Mouse (Mus musculus): ENCODE measurements around the gene Tmem184b. TPM values are rescaled to one million over a fixed set of nuclear protein-coding genes. Genes with fewer than 3 reads are reported as not detected.

Tmem184b gene
- total and polyA plus RNA-seq, 2 experiments from 2014 or later, result 30.3 to 41.9 TPM

DNA sequence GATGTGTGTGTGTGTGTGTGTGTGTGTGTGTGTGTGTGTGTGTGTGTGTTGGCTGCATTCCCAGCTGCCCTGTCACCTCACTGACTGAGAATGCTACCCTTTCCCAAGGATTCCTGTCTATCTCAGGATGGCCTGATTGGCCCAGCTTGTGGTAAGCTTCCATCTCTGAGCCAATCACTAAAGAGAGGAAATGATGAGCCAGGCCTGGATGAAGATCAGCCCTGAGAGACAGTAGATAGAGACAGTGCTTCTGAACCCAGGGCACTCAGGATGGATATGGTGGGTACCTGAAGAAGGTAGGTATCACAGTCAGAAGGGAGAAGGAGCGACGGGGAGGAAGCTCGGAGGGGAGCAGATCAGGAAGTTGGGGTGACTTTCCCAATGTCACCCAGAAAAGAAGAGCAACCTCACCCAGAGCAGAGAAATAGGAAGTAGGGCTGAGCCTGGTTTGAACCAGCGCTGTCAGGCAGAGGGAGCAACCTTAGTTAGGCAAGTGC, 5.8 kb upstream of the Tmem184b start:
- DNase-seq (no peak), ATAC-seq (no peak)
- H3K4me1 ChIP-seq (ENCODE audit: insufficient read depth), result no peaks in the 10 kb centered on the region
- 87% methylated on average over 4 of the region's 4 CpGs for WGBS
- H3K9me3 ChIP-seq (ENCODE audit: low read length), result no peaks in the 10 kb centered on the region
- no peak overlapping the region for H3K4me3 ChIP-seq (ENCODE audit: low read depth, low read length)
- no peak overlapping the region for H3K4me2 ChIP-seq (ENCODE audit: low read depth)
- H3K27ac ChIP-seq (ENCODE audit: low read depth, low read length), result no peak overlapping the region
- TF ChIP-seq CTCF (IDR thresholded peaks at IDR 0.05; ENCODE audit: low read depth), result no peak
- H3K27me3 ChIP-seq (ENCODE audit: insufficient read depth, low read length), result no peaks in the 10 kb centered on the region
- no peak overlapping the region for H3K9ac ChIP-seq
- H3K36me3 ChIP-seq (ENCODE audit: insufficient read depth), result no peaks in the 10 kb centered on the region

DNA sequence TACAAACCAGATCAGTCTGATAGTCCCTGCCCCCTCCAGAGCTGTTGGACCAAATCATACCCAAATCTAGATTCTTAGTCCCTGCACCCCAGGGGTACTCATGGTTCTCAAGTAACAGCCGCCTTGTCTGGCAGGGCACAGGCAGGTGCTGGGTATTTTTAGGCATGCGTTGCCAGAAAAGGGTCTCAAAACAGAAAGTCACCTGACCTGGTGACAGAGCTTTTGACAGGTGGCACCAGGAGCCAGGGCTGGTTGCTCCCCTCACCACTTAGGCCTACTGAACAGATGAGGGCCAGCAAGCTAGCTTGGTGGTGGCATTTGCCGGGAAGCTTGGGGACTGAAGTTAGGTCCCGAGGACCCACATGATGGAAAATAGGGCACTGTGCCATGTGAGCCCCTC, 3.2 kb upstream of the Tmem184b start:
- H3K9ac ChIP-seq, result no peak overlapping the region
- no peaks in the 10 kb centered on the region for H3K9me3 ChIP-seq (ENCODE audit: low read length)
- H3K4me3 ChIP-seq (ENCODE audit: low read depth, low read length), result no peak overlapping the region
- no peaks in the 10 kb centered on the region for H3K27me3 ChIP-seq (ENCODE audit: insufficient read depth, low read length)
- no peak for DNase-seq
- 84% methylated on average over 4 of the region's 4 CpGs for WGBS
- peaks cover under 1% of the 10 kb centered on the region; the same call in 1 of the 2 replicates for H3K4me1 ChIP-seq (ENCODE audit: insufficient read depth)
- no peak for ATAC-seq
- H3K4me2 ChIP-seq (ENCODE audit: low read depth), result no peak overlapping the region
- no peaks in the 10 kb centered on the region for H3K36me3 ChIP-seq (ENCODE audit: insufficient read depth)
- TF ChIP-seq CTCF (IDR thresholded peaks at IDR 0.05; ENCODE audit: low read depth), result no peak
- H3K27ac ChIP-seq (ENCODE audit: low read depth, low read length), result no peak overlapping the region

DNA sequence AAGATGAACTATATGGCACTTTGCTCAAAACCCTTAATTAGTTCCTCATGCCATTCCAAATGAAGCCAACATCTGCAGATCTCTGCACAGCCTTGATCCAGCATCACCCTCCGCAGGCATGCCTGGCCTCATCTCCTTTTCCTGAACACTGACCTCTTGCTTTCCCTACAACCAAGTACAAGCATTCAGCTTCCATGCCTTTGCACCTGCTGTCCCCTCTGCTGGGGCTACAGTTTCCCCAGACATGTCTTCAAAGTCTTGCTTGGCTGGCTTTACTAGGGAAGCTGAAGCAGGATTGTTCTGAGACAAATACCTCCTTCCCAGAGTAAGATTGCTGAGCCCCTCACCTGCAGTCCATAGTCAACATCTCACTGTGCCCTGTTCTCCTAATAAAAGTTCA, 908 bp upstream of the Tmem184b start:
- 0 out of 2 replicates have a peak overlapping the region, but pooled peaks have one; percentile 85 for H3K4me2 ChIP-seq (ENCODE audit: low read depth)
- no peaks in the 10 kb centered on the region for H3K36me3 ChIP-seq (ENCODE audit: insufficient read depth)
- ATAC-seq, result no peak
- no peak overlapping the region for H3K9ac ChIP-seq
- no peak for TF ChIP-seq CTCF (IDR thresholded peaks at IDR 0.05; ENCODE audit: low read depth)
- H3K9me3 ChIP-seq (ENCODE audit: low read length), result no peaks in the 10 kb centered on the region
- no peak for DNase-seq
- H3K4me1 ChIP-seq (ENCODE audit: insufficient read depth), result peaks cover 9% of the 10 kb centered on the region; the same call in 1 of the 2 replicates
- H3K27ac ChIP-seq (ENCODE audit: low read depth, low read length), result no peak overlapping the region
- WGBS, result 73% methylated on average over 1 of the region's 1 CpGs
- no peaks in the 10 kb centered on the region for H3K27me3 ChIP-seq (ENCODE audit: insufficient read depth, low read length)
- H3K4me3 ChIP-seq (ENCODE audit: low read depth, low read length), result no peak overlapping the region

DNA sequence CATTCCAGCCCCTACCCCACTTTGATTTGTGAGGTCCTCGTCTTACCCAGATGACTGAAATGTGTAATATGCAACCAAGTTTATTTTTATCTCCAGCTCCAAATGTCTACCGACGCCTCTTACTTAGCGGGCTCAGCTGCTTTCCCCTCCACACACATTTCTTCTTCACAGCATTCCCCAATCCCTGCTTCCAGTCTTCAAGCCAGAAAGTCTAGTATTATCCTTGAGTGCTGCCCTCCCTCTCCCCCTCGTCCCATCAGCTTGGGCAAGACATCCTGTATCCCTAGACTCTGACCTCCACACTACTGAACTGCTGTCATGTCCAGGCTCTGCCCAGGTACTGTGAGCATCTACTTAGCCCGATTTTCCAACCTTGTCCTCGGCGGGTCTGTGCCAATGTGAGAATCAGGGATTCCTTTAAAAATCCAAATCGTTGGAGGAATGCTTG, 418 bp upstream of the Tmem184b start:
- Histone ChIP-seq H3K36me3 (ENCODE audit: insufficient read depth) (no peaks in the 10 kb centered on the region), H3K9ac (peak overlapping the region; percentile 89), H3K4me1 (ENCODE audit: insufficient read depth) (peaks cover 9% of the 10 kb centered on the region; the same call in 1 of the 2 replicates), H3K27me3 (ENCODE audit: insufficient read depth, low read length) (no peaks in the 10 kb centered on the region), H3K9me3 (ENCODE audit: low read length) (no peaks in the 10 kb centered on the region), H3K4me2 (ENCODE audit: low read depth) (peak overlapping the region; percentile 85), H3K27ac (ENCODE audit: low read depth, low read length) (peak overlapping the region; percentile 83; the same call in 1 of the 2 replicates), H3K4me3 (ENCODE audit: low read depth, low read length) (peak overlapping the region; percentile 99)
- ATAC-seq (no peak), DNase-seq (no peak)
- TF ChIP-seq CTCF (IDR thresholded peaks at IDR 0.05; ENCODE audit: low read depth), result no peak
- 16% methylated on average over 9 of the region's 9 CpGs for WGBS

DNA sequence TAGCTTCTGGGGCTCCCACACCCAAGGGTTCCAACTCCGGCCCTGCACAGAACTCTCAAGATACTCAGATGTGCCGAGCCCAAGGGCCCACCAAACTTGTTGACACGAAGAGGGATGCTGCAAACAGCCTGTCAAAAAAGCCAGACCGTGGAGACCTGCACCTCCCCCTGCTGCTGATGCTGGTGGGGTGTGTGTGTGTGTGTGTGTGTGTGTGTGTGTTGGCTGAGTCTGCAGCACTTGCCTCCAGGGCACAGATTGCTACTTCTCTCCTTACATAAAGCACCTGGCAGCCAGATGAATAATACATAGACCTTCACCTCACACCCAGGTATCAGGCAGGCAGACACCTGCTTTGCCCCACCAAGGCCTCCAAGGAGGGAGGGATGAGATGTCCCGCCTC, 1.2 kb downstream of the Tmem184b start:
- peak overlapping the region; percentile 85 for H3K4me2 ChIP-seq (ENCODE audit: low read depth)
- peaks cover 9% of the 10 kb centered on the region; the same call in 1 of the 2 replicates for H3K4me1 ChIP-seq (ENCODE audit: insufficient read depth)
- H3K4me3 ChIP-seq (ENCODE audit: low read depth, low read length), result peak overlapping the region; percentile 99
- no peak overlapping the region for H3K27ac ChIP-seq (ENCODE audit: low read depth, low read length)
- no peaks in the 10 kb centered on the region for H3K9me3 ChIP-seq (ENCODE audit: low read length)
- WGBS, result 19% methylated on average over 5 of the region's 5 CpGs
- ATAC-seq (no peak), DNase-seq (peak; percentile 37)
- no peaks in the 10 kb centered on the region for H3K27me3 ChIP-seq (ENCODE audit: insufficient read depth, low read length)
- H3K36me3 ChIP-seq (ENCODE audit: insufficient read depth), result 0 out of 2 replicates have a peak, but pooled peaks cover 4% of the 10 kb centered on the region
- H3K9ac ChIP-seq, result peak overlapping the region; percentile 89
- TF ChIP-seq CTCF (IDR thresholded peaks at IDR 0.05; ENCODE audit: low read depth), result no peak

DNA sequence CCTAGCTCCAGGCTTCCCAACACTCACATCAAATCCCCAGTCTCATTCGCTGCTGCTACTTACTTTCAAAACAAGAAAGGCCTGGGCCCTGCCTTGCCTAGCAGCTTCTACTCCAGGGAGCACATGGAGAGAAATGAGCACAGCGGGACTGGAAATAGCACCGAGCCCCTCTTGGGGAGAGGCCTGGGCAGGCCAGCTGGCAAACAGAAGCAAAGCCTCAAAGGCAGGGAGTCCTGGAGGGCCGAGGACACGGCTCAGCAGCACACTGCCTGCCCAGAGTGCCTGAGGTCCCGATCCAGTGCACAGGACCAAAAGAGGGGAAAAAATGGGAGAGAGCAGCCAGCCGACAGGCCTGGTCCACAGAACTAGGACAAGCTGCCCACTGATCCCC, 2.4 kb downstream of the Tmem184b start:
- DNase-seq, result no peak
- TF ChIP-seq CTCF (IDR thresholded peaks at IDR 0.05; ENCODE audit: low read depth), result no peak
- ATAC-seq, result no peak
- no peaks in the 10 kb centered on the region for H3K9me3 ChIP-seq (ENCODE audit: low read length)
- H3K4me2 ChIP-seq (ENCODE audit: low read depth), result peak overlapping the region; percentile 85
- peaks cover 9% of the 10 kb centered on the region; the same call in 1 of the 2 replicates for H3K4me1 ChIP-seq (ENCODE audit: insufficient read depth)
- peaks cover 4% of the 10 kb centered on the region; the same call in 1 of the 2 replicates for H3K36me3 ChIP-seq (ENCODE audit: insufficient read depth)
- H3K27ac ChIP-seq (ENCODE audit: low read depth, low read length), result no peak overlapping the region
- WGBS, result 51% methylated on average over 7 of the region's 7 CpGs
- H3K27me3 ChIP-seq (ENCODE audit: insufficient read depth, low read length), result no peaks in the 10 kb centered on the region
- no peak overlapping the region for H3K4me3 ChIP-seq (ENCODE audit: low read depth, low read length)
- peak overlapping the region; percentile 31; the same call in 1 of the 2 replicates for H3K9ac ChIP-seq

DNA sequence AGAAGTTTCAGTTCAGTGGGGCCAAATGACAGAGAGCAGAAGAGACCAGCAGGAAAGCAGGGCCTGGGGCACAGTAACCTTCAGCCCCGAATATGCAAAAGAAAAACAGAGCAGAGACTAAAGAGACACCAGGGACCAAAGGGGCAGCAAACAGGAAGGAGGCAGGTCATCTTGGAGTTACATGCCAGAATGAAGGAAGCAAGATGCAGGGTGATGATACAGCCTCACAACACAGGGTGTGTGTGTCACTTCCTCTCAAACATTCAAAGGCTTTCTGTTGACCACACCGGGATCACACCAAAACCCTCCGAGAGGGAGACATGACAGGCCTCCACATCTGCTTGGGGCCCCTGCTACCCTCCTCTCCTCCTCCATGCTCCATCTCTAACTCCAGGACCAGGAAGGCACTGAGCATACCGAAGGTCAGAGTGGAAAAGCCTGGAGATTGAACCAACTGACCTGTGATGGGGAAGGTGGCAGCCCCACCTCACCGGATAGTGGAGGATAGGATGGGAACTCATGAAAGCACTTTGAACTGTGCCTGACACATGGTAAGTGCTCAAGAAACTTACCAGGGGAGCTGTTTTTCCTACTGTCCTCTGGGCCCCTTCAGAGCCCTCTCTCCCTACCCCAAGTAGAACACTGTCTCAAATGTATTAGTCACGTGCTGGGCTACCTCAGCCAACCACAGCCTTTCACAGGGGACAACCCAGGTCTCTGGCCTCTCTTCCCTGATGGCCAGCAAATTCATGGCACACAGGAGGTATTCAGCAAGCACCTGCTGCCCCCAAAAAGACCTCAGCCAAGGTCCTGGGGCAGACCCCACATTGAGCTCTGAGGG, 3.0 kb downstream of the Tmem184b start:
- H3K27me3 ChIP-seq (ENCODE audit: insufficient read depth, low read length), result no peaks in the 10 kb centered on the region
- no peak overlapping the region for H3K27ac ChIP-seq (ENCODE audit: low read depth, low read length)
- 86% methylated on average over 6 of the region's 6 CpGs for WGBS
- 0 out of 2 replicates have a peak overlapping the region, but pooled peaks have one; percentile 31 for H3K9ac ChIP-seq
- H3K4me3 ChIP-seq (ENCODE audit: low read depth, low read length), result no peak overlapping the region
- H3K4me2 ChIP-seq (ENCODE audit: low read depth), result peak overlapping the region; percentile 85; the same call in 1 of the 2 replicates
- H3K4me1 ChIP-seq (ENCODE audit: insufficient read depth), result peaks cover 9% of the 10 kb centered on the region; the same call in 1 of the 2 replicates
- no peaks in the 10 kb centered on the region for H3K9me3 ChIP-seq (ENCODE audit: low read length)
- H3K36me3 ChIP-seq (ENCODE audit: insufficient read depth), result peaks cover 4% of the 10 kb centered on the region; the same call in 1 of the 2 replicates
- DNase-seq (no peak), ATAC-seq (no peak)
- no peak for TF ChIP-seq CTCF (IDR thresholded peaks at IDR 0.05; ENCODE audit: low read depth)

Measured in forebrain, postnatal 0 days (tissue).